Mouse (Mus musculus) lung, postnatal 10 days (tissue): ENCODE results near the gene Wfdc15b.

Experiments
- DNase-seq: peaks from one replicate; pipeline ENCODE4 v3.0.0; 2021

Gene Wfdc15b

GRCm38 (mm10) chr2:164177831-164178230 is 43.6 kb downstream of the Wfdc15b start:
- DNase-seq = no peak

GRCm38 (mm10) chr2:164175850-164176249 is 45.6 kb downstream of the Wfdc15b start:
- no peak for DNase-seq

GRCm38 (mm10) chr2:164174649-164175395 is 46.6 kb downstream of the Wfdc15b start:
- DNase-seq = no peak

GRCm38 (mm10) chr2:164173394-164173793 is 48.1 kb downstream of the Wfdc15b start:
- no peak for DNase-seq

GRCm38 (mm10) chr2:164170902-164171301 is 50.6 kb downstream of the Wfdc15b start, which contains the start of gene Kcns1:
Gene Kcns1, minus strand, starts transcription at chr2:164171113.
- no peak for DNase-seq

- DNase-seq = no peak
Observed at GRCm38 (mm10) chr2:164170326-164170725, 51.1 kb downstream of the Wfdc15b start.

- DNase-seq = no peak
Observed at GRCm38 (mm10) chr2:164168571-164168946, 52.9 kb downstream of the Wfdc15b start.

GRCm38 (mm10) chr2:164167752-164168570 is 53.5 kb downstream of the Wfdc15b start:
- no peak for DNase-seq

- no peak for DNase-seq
Observed at GRCm38 (mm10) chr2:164164941-164165340, 56.5 kb downstream of the Wfdc15b start.
